Mouse (Mus musculus) ES-Bruce4 (cell line): ENCODE data around the gene B4galnt1.

ENCODE experiments used
- CTCF ChIP-seq: IDR thresholded peaks from one replicate; pipeline ENCODE4 v1.8.1; 2011; ENCODE audit warnings: low read depth, low read length
- EP300 ChIP-seq: IDR thresholded peaks from 2 replicates; pipeline ENCODE4 v1.6.1; 2011; ENCODE audit warnings: low read depth, low read length; ENCODE audit not compliant: insufficient read depth
- POLR2A ChIP-seq: IDR thresholded peaks from one replicate; pipeline ENCODE4 v1.8.1; 2011; ENCODE audit warnings: low read length; ENCODE audit not compliant: insufficient read depth

GRCm38 (mm10) chr10:127177235-127177634 is 12.2 kb downstream of the B4galnt1 start:
- no peak for TF ChIP-seq EP300
- TF ChIP-seq CTCF: no peak
- no peak for TF ChIP-seq POLR2A
